Mouse (Mus musculus) kidney, adult 9 months (tissue): ENCODE results near the gene Atg4b.
A peak's percentile ranks its signal among the peaks of the same experiment; 100 is the strongest.

Source experiments
- DNase-seq: peaks from one replicate; pipeline ENCODE4 v3.0.0; 2022

Gene Atg4b

DNA sequence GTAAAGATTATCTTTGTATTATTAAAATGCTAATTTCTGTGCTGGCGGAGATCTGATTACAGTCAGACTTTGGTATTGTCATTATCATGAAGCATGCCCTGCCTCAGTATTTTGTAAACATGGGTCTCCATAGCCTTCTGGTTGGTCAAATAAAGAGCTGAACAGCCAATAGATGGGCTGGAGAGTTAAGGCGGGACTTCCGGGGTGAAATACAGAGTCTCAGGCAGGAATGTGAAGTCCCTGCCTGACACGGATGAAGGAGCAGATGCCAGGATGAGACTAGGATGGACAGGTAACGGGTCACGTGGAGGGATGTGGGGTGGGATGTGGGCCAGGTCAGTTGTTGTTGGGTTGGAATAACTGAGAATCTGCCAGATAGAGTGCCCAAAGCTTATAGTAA is at the start of gene Atg4b:
Atg4b (plus strand) TSS at position 211 of the 400 bp plus-strand sequence.
- peak; percentile 68 for DNase-seq

DNA sequence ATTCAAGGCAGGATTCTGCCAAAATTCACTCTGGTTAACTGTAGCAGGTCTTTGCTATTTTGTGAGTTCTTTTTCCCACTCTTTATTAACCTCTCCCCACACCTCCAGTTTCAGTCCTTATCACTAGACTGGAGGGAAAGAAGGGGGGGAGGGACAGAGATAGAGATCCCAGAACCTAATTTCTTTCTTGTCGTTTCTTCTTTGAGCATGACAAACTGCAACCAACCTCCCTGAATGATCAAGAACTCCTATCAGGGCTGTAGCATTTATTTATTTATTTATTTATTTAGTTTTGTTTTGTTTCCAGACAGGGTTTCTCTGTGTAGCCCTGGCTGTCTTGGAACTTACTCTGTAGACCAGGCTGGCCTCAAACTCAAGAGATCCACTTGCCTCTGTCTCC is 49.2 kb upstream of the Atg4b start:
- no peak for DNase-seq

DNA sequence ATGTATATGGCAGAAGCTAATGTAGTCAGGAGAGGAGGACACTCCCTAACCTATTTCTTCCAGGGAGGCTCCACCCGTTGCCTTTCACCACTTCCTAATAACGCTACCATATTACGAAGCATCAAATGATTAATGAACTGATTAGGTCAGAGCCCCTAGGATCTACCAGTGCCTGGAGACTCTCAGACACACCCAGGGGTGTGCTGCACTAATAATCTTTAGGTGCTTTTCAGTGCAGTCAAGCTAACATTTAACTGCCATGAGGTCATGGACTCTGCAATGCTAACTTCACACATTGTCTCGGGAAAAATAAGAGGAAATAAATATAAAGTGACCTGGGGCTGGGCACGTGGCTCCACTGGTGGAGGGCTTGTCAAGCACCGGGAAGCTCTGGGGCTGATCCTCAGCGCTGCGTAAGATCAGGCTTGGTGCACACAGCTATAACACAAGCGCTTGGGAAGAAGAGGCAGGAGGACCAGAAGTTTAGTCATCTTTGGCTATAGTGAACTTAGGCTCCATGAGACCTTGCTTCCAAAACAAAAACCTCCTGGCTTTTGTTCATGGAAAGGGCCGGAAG is 47.7 kb upstream of the Atg4b start:
- no peak for DNase-seq

DNA sequence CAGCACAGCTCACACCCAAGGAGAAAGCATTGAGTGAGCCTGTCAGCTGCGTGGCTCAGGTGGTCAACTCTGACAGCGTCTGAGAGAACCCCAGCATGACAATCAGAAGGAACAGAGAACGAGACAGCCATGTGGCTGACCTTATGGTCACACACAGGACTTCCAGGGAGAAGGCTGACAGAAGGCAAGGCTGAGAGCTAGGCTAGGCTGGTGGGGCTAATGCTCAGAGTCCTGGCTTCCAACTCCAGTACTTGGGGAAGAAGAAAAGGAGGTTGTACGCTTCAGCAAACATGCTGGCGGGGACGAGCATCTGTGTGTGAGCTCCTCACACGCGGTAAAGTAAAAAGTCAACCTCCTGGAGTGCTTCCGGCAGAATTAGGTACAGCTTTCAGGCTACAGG is 47.0 kb upstream of the Atg4b start:
- DNase-seq: no peak

DNA sequence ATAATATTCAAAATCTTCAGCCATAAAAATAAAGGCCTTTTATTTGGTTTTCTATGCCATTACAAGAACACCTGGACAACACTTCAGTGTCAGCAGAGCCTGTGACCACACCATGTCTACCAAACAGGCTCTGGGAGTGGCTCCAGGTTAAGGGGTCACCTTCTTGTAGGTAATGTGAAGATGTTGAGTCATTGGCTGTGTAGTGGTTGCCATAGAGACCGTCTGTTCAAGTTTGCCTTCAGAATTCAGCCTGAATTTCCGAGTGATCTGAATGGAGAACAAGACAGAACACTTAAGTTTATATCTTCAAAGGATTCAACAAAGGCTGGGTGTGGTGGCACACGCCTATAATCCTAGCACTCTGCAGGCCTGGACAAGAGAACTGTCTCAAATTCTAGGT is 45.9 kb upstream of the Atg4b start:
- DNase-seq: no peak

DNA sequence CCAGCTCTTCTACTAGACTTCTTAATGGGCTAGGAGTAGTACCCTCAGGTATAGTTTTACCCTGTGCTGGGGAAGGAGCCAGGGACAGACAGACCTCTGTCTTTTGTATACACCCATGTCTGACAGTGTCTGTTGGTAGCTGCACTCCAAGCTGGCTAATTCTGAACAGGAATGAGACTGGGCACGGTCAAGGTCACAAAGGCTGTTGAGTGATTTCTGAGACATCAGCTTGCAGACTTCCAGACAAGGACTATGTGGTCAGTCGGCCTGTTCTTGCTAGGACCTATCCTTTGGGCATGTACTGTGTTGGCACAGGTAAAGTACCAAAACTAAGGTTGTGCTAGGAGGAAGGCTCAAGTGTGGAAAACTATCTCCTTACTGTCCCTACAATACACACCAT is 35.1 kb upstream of the Atg4b start:
- no peak for DNase-seq

DNA sequence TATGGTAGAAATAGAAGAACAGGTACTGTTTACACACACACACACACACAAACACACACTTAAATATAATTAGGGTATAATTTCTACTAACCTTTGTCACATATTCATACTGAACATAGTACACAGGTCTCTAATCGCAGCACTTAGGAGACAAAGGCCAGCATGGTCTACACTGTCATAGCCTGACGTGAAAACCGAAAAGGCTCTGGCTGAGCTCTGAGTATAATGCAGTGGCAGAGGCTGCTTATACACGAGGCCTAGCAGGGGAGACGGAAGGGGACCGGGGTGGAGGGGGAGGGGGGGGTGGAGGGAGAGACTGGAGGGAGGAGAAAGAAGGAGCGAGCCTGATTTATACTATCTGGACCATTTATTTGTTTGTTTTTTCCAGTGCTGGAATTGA is 29.7 kb upstream of the Atg4b start:
- no peak for DNase-seq

DNA sequence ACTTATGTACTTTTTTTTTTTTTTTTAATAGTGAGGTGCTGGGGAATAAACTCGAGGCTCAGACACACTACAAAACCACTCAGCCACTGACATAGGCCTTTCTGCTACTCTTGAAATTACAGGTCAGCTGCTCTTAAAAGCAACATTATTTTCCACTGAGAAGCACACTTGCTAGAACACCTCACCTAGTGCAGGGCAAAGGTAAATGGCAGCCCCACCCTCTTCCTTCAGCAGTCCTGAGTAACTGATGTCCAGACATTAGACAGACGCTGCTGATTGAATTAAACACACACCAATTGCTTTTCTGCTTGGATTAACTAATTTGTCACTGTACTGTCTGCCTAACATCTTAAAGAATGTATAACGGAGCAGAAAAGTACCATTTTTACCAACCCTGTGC is 26.7 kb upstream of the Atg4b start:
- no peak for DNase-seq

DNA sequence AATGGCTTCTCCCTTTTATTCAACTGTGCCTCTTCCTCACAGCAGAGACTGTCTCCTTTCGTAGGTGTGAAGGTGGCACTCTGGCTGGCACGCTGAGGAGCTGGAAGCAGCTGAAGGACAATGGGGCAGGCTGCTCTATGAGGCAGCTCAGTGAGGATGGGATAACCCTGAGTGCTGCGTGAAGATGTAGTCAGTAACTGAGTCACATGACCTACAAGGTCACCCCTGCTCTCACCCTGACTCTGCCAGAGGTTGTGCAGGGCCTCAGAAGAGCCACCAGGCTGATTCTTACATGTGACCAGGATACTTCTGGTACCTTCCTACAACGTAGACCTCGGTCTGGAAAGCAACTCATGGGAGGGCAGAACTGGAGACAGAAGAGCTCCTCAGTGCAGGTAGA is 25.6 kb upstream of the Atg4b start:
- DNase-seq: no peak

DNA sequence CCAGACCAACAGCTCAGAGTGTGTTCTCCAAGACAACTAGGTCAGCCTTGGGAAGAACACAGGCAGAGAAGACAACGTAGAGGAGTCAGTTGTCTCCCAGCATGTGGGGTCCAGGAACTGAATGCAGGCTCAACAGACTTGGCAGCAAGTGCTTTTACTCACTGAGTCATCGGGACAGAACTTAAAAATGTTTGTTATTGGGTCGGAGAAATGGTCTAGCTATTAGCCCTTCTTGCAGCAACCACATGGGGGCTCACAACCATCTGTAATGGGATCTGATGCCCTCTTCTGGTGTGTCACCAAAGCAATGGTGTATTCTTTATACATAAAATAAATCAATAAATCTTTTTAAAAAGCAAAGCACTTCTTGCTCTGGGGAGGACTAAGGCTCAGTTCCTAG is 25.2 kb upstream of the Atg4b start:
- no peak for DNase-seq

DNA sequence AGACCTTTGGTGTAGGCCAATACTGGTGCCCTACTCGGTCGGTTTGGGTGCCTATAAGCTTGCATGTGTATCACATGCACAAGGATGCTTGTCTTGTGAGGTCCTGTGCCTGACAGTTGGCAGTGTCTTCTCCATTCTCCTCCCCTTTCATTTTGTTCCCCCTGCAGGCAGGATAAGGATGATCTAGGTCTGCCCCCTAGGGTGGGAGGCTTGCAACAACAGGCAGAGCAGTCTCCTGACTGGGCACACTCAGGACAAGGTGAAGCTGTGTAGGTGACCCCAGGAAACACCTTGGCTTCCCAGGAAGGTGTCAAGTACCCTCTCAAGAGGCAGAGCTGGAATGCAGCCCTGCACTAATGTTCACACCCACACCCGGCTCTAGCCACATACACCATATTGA is 24.3 kb upstream of the Atg4b start:
- DNase-seq: peak; percentile 70

DNA sequence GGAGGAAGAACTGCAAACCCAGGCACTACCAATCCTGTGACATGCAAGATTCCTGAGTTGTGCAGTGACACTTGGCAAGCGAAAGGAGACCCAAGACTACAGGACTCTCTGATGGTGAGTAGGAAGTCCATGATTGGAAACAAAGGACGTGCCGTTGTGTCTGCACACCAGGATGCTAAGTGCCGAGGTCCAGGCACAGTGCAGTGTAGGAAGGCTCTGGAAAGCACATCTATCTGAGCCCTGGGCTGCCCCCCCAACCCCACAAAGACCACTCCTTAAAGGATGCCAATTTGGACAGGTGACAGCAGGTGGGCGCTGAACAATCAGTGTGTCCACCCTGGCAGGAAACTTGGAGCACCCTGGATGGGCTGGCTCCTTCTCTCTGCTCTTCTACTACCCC is 20.2 kb upstream of the Atg4b start:
- DNase-seq: peak; percentile 24

DNA sequence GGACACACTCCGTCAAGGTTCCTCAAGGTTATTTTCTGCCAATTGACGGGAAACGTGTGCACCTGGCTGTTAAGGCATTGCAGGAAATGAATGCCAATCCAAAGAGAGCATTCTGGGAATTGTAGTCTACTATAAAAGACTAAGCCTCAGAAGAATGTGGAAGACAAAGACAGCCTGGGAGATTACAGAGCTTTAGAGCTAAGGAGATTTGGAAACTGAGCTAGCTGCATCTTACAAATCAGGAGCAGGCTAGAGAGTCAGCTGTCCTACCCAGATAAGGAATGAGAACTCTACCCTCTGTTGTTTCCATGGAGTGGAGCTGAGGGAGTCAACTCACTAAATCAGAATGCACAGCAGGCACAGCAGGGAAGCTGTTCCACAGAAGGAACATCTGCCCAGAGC is 19.4 kb upstream of the Atg4b start:
- peak; percentile 70 for DNase-seq

DNA sequence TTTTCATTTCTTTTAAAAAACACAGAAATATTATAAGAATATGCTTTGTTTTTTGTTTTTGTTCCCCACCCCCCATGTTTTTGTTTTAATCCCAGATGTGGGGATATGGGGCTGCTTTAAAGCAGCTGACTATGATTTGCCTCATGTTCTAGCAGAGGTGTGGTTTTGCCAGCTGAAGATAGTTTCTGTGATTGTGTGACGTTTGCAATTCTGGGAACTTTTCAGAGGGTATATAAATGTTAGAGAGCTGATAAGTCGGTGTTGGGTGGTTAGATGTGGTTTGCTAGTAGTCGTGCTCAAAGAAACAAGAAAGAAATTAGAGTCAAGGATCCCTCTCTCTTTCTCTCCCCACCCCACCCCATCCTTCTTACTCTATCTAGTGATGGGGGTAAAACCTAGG is 15.4 kb upstream of the Atg4b start:
- no peak for DNase-seq

DNA sequence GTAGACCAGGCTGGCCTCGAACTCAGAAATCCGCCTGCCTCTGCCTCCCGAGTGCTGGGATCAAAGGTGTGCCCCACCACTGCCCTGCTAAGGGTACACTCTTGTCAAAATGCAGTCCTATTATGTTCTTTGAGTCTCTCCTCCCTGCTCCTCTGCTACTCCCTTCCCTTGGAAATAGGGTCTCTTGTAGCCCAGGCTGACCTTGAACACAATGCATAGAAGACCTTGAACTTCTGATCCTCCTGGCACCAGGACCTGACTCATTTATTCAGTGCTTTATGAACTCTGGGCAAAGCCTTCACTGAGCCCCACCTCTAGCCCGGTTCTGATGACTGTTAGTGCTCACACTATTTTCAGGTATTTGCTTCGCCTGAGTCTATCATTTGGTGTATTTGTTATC is 13.6 kb upstream of the Atg4b start:
- DNase-seq: no peak

DNA sequence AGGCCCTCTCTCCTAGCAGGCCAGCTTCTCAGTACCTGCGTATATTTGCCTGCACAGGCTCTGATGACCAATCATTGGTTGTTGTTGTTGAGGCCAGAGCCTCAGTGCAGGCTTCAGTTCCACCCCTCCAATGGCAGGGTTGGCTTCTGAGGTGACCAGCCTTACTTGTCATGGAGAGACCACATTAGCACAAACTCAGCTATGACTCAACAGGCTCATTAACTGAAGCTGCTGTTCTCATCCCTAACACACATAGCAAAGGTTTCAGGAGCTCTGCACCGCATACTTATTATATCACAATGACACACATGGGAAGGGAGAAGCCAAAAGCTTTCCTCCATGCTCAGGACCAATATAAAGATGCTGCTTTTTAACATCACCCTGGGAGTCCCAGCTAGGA is 10.6 kb upstream of the Atg4b start:
- no peak for DNase-seq

DNA sequence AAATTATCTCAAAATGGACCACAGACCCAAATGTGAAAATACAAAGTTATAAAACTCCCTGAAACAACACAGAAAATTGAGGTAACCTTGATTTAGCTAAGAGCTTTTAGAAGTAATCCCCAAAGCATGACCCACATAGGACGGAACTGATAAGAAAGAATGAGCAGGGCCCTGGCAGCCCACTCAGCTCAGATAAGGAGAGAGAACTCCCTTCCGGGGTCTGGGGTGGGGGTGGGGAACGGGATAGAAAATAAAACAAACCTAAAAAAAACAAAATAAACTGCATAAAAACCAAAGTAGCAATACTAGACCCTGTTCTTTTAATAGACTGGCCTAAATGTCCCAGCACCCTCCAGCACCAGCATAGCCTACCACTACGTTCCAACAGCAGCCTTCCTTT is 9.3 kb upstream of the Atg4b start:
- no peak for DNase-seq

DNA sequence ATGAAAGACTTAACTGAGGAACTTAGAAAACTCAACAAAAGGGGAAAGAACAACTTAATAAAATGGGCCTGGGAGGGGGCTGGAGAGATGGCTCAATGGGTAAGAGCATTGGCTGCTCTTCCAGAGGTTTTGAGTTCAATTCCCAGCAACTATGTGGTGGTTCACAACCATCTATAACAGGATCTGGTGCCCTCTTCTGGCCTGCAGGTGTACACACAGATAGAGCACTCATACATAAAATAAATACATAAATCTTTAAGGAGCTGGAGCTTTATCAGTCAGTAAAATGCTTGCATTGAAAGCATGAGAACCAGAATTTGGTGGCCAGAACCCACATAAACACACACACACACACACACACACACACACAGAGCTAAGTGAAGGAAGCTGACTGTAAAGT is 8.4 kb upstream of the Atg4b start:
- DNase-seq: no peak

DNA sequence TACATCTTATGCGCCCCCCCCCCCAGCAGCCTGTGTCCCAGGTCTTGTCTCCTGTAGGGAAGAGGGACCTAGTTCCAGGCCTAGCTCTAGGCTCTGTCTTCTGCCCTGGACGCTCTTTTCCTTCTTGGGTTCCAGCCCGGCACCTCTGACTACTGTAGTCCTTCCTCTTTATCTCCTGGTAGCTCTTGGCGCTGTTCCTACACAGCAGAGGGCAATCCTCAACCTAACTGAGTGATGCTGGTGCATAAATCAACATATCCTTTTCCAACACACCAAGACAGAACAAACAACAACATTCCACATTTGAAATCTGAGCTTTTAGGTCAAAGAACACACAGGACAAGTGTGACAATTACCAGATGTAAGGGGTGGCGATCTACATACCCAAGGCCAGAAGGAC is 5.1 kb upstream of the Atg4b start:
- DNase-seq: no peak

DNA sequence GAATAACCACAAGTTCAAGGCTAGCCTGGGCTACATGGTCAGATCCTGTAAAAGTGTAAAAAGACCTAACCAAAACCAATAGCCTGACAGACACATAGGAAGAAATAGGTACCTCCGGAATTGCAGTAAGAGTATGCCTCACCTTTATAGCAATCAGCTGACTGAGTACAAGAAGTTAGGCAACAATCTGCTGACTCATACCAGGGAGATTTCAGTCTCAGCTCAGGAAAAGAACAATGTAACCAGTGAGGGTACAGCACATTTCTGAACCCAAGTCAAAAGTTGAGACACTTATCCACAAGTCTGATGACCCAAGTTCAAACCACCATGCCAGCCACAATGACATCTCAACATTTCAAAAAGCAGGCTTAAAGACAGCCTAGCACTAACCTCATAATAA is 2.8 kb upstream of the Atg4b start:
- DNase-seq: no peak

DNA sequence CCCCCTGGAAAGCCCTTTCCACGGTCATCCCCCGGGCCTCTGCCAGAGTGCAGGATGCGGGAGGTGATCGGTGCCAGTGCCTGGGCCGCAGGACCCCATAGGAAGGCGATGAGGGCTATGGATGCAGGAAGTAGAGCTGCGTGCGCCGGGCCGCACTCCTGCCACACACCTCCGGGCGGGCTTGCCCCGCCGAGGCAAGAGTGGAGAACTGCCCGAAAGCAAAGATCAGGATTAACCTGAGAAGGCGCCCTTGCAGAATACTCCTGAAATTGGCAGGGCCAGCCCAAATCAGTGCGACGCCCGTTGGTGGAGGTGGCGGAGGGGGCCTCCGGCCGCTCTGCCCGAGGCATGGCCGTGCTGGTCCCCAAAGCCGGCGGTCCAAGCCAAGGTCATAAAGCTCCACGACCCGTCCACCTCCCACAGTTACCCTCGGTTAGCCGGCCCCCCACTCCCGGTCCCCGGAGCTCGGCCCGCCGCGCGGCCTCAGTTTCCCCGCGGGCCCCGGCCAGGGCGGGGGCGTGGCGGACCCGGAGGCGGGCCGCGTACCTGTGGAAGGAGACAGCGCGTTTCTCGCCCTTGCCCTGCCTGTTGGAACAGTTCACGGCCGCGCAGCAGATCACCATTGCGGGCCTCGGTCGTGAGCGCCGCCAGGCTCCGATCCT is 2.7 kb downstream of the Atg4b start:
- DNase-seq: peak; percentile 42

DNA sequence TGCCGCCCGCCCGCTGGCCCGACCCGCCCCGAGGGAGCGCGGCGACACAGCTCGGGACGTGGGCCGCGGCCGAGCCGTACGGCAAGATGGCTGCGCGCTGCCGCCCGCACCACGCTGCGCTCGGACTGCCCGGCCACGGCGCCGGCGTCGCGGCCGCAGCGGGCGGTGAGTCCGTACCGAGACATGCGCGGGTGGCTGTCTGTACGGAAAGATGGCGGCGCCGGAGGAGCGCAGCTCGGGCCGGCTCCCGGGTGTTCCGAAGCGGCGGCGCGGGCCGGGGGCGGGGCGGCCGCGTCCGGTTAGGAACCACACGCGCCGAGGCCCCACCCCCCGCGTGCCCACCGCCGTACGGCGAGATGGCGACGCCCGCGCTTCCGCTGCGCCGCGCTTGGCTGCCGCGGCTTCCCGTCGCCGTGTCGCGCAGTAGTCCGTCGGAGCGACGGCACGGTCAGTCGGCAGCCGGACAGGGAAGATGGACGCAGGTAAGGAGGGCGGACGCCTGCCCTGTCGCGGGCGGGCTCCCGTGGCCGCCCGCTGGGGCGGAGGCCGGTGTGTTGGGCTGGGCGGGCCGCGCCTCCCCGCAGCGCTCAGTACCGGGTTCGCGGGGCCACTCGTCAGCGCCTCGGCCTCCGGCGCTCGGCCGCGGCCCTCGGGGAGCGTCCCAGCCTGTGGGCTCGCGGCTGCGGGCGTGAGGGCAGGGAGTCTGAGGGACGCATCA is 3.4 kb downstream of the Atg4b start, which contains the start of gene Thap4:
Thap4 (minus strand) TSS at position 292 of the 718 bp plus-strand sequence.
- peak; percentile 94 for DNase-seq

DNA sequence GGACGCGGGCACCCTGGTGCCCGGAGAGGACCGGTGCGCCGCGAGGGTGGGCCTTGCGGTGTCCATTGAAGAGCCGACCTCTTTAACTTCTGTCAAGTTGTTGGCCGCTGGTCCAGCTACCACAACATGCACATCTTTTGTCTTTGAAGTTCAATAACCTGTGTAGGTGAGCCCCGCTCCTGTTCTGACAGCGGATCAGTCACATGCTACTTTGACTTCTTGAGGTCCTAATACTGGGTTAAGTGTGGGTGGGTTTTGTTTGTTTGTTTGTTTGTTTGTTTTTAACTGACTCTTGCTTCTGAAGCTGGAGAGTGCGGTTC is 4.0 kb downstream of the Atg4b start:
- DNase-seq: no peak

DNA sequence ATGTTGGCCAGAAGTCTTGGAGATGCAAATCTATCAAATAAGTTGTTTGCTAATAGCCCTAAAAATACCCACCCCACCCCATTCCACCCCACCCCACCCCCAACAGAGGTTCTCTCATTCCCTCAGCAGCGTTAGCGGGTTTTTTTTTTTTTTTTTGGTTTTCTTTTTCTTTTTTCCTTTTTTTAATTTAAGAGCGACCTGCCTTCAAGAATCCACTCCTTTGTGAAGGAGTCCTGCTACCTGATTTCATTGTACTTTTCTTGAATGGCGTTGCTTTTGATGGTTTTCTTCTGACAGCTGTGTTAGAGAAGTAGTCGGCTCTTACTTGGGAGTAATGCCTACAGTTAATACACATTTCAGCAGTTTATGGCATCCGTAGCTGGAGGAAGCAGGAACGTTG is 4.3 kb downstream of the Atg4b start:
- DNase-seq: no peak

DNA sequence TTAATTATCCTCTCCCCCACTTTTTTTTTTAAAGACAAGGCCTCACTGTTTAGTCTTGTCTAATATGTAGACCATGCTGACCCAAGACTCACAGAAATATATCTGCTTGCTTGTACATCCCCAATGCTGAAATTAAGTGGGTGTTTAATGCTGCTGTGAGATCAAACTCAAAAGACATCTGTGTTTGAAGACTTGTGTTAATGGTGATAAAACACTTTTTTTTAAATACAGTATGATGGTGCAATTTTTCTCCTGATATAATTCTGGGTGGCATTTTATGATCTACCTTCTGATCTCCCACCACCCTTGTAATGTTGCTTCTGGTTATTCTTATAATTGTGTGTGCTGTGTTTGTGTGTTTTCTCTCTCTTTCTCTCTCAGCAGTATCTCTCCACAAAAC is 4.9 kb downstream of the Atg4b start:
- no peak for DNase-seq
